Mouse (Mus musculus) heart, adult 2 months (tissue): Measurements from ENCODE around the gene Tmed5. TPM values are rescaled to one million over a fixed set of nuclear protein-coding genes. Genes with fewer than 3 reads are reported as not detected.

ENCODE experiments used
- DNase-seq, 2 experiments: peaks; one replicate each; pipeline ENCODE4 v3.0.0; 2021
- H3K27ac ChIP-seq: fragments of 200-600 bp; 2 replicates; pipeline ENCODE4 v1.8.1; 2022
- H3K27me3 ChIP-seq: fragments of 200-500 bp; 2 replicates; pipeline ENCODE4 v1.6.1; 2012; ENCODE audit warnings: mild to moderate bottlenecking, low read length, inconsistent platforms, mixed read lengths; ENCODE audit not compliant: control insufficient read depth, insufficient read depth
- H3K36me3 ChIP-seq: fragments of 200-500 bp; 2 replicates; pipeline ENCODE4 v1.6.1; 2012; ENCODE audit warnings: low read length, inconsistent platforms; ENCODE audit not compliant: control insufficient read depth, insufficient read depth
- H3K4me1 ChIP-seq: fragments of 200-500 bp; 2 replicates; pipeline ENCODE4 v1.6.1; 2011; ENCODE audit warnings: low read length; ENCODE audit not compliant: control insufficient read depth, insufficient read depth
- H3K4me3 ChIP-seq: fragments of 200-600 bp; 2 replicates; pipeline ENCODE4 v1.8.1; 2022
- H3K79me2 ChIP-seq: fragments of 200-500 bp; replicated peaks from 2 replicates; pipeline ENCODE4 v1.6.1; 2012; ENCODE audit warnings: mild to moderate bottlenecking, inconsistent platforms, low read length, moderate library complexity, mixed read lengths; ENCODE audit not compliant: control insufficient read depth, insufficient read depth
- H3K9ac ChIP-seq: fragments of 200-500 bp; 2 replicates; pipeline ENCODE4 v1.6.1; 2012; ENCODE audit warnings: low read depth, mild to moderate bottlenecking, control low read depth, inconsistent platforms, low read length, mixed read lengths
- CTCF ChIP-seq: fragments of 200-600 bp; IDR thresholded peaks from 2 replicates; pipeline ENCODE4 v1.8.1; 2022; ENCODE audit warnings: antibody characterized with exemption, mild to moderate bottlenecking, moderate library complexity
- EP300 ChIP-seq: fragments of 200-500 bp; IDR thresholded peaks from 2 replicates; pipeline ENCODE4 v1.6.1; 2011; ENCODE audit warnings: low read depth, low read length, control low read depth; ENCODE audit not compliant: insufficient read depth
- POLR2A ChIP-seq: fragments of 200-500 bp; IDR thresholded peaks from 2 replicates; pipeline ENCODE4 v1.6.1; 2011; ENCODE audit warnings: mild to moderate bottlenecking, low read depth, low read length, control low read depth; ENCODE audit not compliant: insufficient read depth
- WGBS: fragments of 180-500 bp; shearing (Covaris S2); methylation state at CpG from one replicate; pipeline ENCODE4 v1.1.7; 2018; 5-methylcytosine and 5-hydroxymethylcytosine counted together
- intact Hi-C: fragments of 180-260 bp; cut with DNase I; formaldehyde crosslinking; loops from one replicate; pipeline ENCODE4 v1.15.1; 2025
- polyA plus RNA-seq: library from polyadenylated mRNA; depleted of rRNA; stranded (reverse); fragments of >200 nt; gene quantifications from 2 replicates; pipeline ENCODE4 v1.2.3, GENCODE M21; 2012
- total RNA-seq, 2 experiments: library from RNA; stranded (reverse); gene quantifications; 2 replicates each; pipeline ENCODE4 v1.2.3; 2021

Tmed5 gene
- total and polyA plus RNA-seq, 3 experiments: 28.6 to 32.4 (median 29.8) TPM

GRCm38 (mm10) chr5:108085440-108085839 lies 47.0 kb downstream of the Tmed5 start:
- TF ChIP-seq POLR2A (no peak), CTCF (peak; percentile 39)
- Histone ChIP-seq H3K27me3 (no peaks in the 10 kb centered on the region), H3K9ac (no peak overlapping the region), H3K79me2 (no peaks in the 10 kb centered on the region), H3K4me1 (no peaks in the 10 kb centered on the region), H3K4me3 (no peak overlapping the region), H3K27ac (no peak overlapping the region), H3K36me3 (no peaks in the 10 kb centered on the region; the same call in 1 of the 2 replicates)
- intact Hi-C loops: loop anchor here (5.0 kb wide), 1 partner anchor 163 kb away; no protein-coding TSS in a partner anchor
- 89% methylated on average over 2 of the region's 2 CpGs for WGBS
- DNase-seq: no peak

GRCm38 (mm10) chr5:108082380-108082779 lies 50.0 kb downstream of the Tmed5 start:
- no peak for DNase-seq

GRCm38 (mm10) chr5:108079603-108080002 lies 52.8 kb downstream of the Tmed5 start:
- Histone ChIP-seq H3K4me1 (no peaks in the 10 kb centered on the region), H3K27ac (peak overlapping the region; percentile 39), H3K9ac (no peak overlapping the region), H3K4me3 (no peak overlapping the region), H3K79me2 (peaks cover 9% of the 10 kb centered on the region), H3K36me3 (peaks cover 4% of the 10 kb centered on the region; the same call in 1 of the 2 replicates), H3K27me3 (no peaks in the 10 kb centered on the region)
- no peak for DNase-seq
- TF ChIP-seq POLR2A (no peak), CTCF (no peak), EP300 (no peak)
- intact Hi-C loops: loop anchor here (5.0 kb wide), 1 partner anchor 47 kb away; no protein-coding TSS in a partner anchor

More at GRCm38 (mm10) chr5:108082380-108082779, 50.0 kb downstream of the Tmed5 start:
- Histone ChIP-seq H3K27ac (no peak overlapping the region), H3K27me3 (no peaks in the 10 kb centered on the region), H3K36me3 (peaks cover 4% of the 10 kb centered on the region; the same call in 1 of the 2 replicates), H3K9ac (no peak overlapping the region), H3K4me1 (no peaks in the 10 kb centered on the region), H3K4me3 (no peak overlapping the region), H3K79me2 (peaks cover 3% of the 10 kb centered on the region)
- intact Hi-C loops: loop anchor here (5.0 kb wide), 1 partner anchor 50 kb away; no protein-coding TSS in a partner anchor
- WGBS: 43% methylated on average over 2 of the region's 2 CpGs
- peak; percentile 67 for TF ChIP-seq CTCF
- TF ChIP-seq EP300: no peak

- H3K36me3 ChIP-seq: peaks cover 4% of the 10 kb centered on the region; the same call in 1 of the 2 replicates
- DNase-seq: no peak
- H3K4me3 ChIP-seq: no peak overlapping the region
- intact Hi-C loops: no loop called here
- H3K9ac ChIP-seq: no peak overlapping the region
- no peak overlapping the region for H3K27ac ChIP-seq
- TF ChIP-seq CTCF (no peak), POLR2A (no peak), EP300 (no peak)
- 75% methylated on average over 6 of the region's 6 CpGs for WGBS
- H3K79me2 ChIP-seq: peaks cover 15% of the 10 kb centered on the region
- no peaks in the 10 kb centered on the region for H3K4me1 ChIP-seq
- H3K27me3 ChIP-seq: no peaks in the 10 kb centered on the region
These were observed 55.4 kb downstream of the Tmed5 start for GRCm38 (mm10) chr5:108076833-108077540.

- TF ChIP-seq POLR2A (no peak), CTCF (no peak), EP300 (no peak)
- Histone ChIP-seq H3K9ac (no peak overlapping the region), H3K36me3 (peaks cover 4% of the 10 kb centered on the region; the same call in 1 of the 2 replicates), H3K27ac (no peak overlapping the region), H3K79me2 (peaks cover 16% of the 10 kb centered on the region), H3K4me3 (no peak overlapping the region), H3K4me1 (no peaks in the 10 kb centered on the region), H3K27me3 (no peaks in the 10 kb centered on the region)
- DNase-seq: no peak
- intact Hi-C loops: no loop called here
These were observed 56.2 kb downstream of the Tmed5 start for GRCm38 (mm10) chr5:108076241-108076640.

- peaks cover 18% of the 10 kb centered on the region for H3K79me2 ChIP-seq
- no peak overlapping the region for H3K9ac ChIP-seq
- H3K4me3 ChIP-seq: no peak overlapping the region
- DNase-seq: no peak
- intact Hi-C loops: no loop called here
- no peaks in the 10 kb centered on the region; the same call in 1 of the 2 replicates for H3K4me1 ChIP-seq
- 100% methylated on average over 1 of the region's 1 CpGs for WGBS
- no peaks in the 10 kb centered on the region for H3K27me3 ChIP-seq
- no peak overlapping the region for H3K27ac ChIP-seq
- TF ChIP-seq CTCF: no peak
- TF ChIP-seq POLR2A: no peak
- no peak for TF ChIP-seq EP300
- peaks cover 9% of the 10 kb centered on the region for H3K36me3 ChIP-seq
These were observed 60.1 kb downstream of the Tmed5 start for GRCm38 (mm10) chr5:108072301-108072700.
